In the genomic region with DNA sequence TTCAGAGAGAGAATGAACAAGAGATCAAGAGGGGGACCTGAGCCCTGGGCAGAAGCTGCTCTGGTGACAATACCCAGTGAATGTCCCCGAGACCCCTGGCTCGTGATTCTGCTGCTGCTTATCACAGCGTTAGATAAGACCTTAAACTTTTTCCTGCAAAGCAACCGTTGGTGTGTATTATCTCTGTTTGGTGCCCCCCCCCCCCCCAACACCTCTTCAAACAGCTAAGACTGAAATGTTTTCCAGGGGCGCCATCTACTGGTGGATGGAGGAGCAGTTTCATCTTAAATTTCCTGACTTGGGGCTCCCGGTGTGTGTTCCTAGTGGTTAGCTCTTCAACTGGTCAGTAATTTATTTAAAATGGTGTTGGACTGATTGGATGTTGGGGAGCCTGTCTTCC, we compare ENCODE assay signal across 8 mouse cellular contexts. TPM values are rescaled to one million over a fixed set of nuclear protein-coding genes. Genes with fewer than 3 reads are reported as not detected.
DNase-seq lines count a peak whose midpoint lies in the region; TF ChIP-seq lines count a peak whose summit lies in the region.
"Had no signal": no experiment of that assay in that cellular context is flagged by ENCODE, and none has a peak within 500 bp of the region (broad histone marks: within the 10 kb centered on the region; RNA-seq: fewer than 3 reads in every experiment).

No protein-coding gene starts in this region.

- H3K27ac ChIP-seq in small intestine, adult 2 months (ENCODE audit: insufficient read depth, low read depth, low read length), result no peak overlapping the region
- H3K27ac ChIP-seq: hindbrain, embryonic 15.5 days had no signal

- peaks cover 6% of the 10 kb centered on the region; the same call in 1 of the 2 replicates for H3K4me1 ChIP-seq in lung, adult 2 months (ENCODE audit: control insufficient read depth, insufficient read depth, low read length)
- H3K4me1 ChIP-seq in small intestine, adult 2 months (ENCODE audit: control insufficient read depth, insufficient read depth, insufficient read length, low read length), result peaks cover 9% of the 10 kb centered on the region

- 0 out of 2 replicates have a peak, but pooled peaks have one; percentile 12 for TF ChIP-seq CTCF in lung, adult 2 months (IDR thresholded peaks at IDR 0.05; ENCODE audit: insufficient read depth, low read length)
- peak; percentile 58; the same call in 1 of the 2 replicates for TF ChIP-seq CTCF in small intestine, adult 2 months (IDR thresholded peaks at IDR 0.05; ENCODE audit: extremely low read depth, insufficient read length, insufficient replicate concordance, low read depth, low read length)

- no peaks in the 10 kb centered on the region for H3K27me3 ChIP-seq in small intestine, adult 2 months (ENCODE audit: control insufficient read depth, insufficient read depth, low read length)
- H3K27me3 ChIP-seq: hindbrain, embryonic 15.5 days had no signal

- H3K4me3 ChIP-seq in lung, adult 2 months (replicated peaks; ENCODE audit: extremely low read depth, low read depth, low read length), result no peak overlapping the region
- no peak overlapping the region for H3K4me3 ChIP-seq in small intestine, adult 2 months (ENCODE audit: low read depth, low read length)
- H3K4me3 ChIP-seq: hindbrain, embryonic 15.5 days had no signal

- no peak for TF ChIP-seq POLR2A in lung, adult 2 months (IDR thresholded peaks at IDR 0.05; ENCODE audit: borderline replicate concordance, extremely low read depth, low read depth, low read length)
- no peak for TF ChIP-seq POLR2A in small intestine, adult 2 months (IDR thresholded peaks at IDR 0.05; ENCODE audit: low read depth, low read length)

- WGBS in lung, adult 2 months, result 3% methylated on average over 6 of the region's 6 CpGs
- under 1% methylated on average over 6 of the region's 6 CpGs for WGBS in small intestine, adult 2 months

- peak; percentile 75 for DNase-seq in urinary bladder, postnatal 25 days (ENCODE audit: low spot score)
- DNase-seq in urinary bladder, postnatal 10 days (ENCODE audit: low spot score), result no peak
- DNase-seq in adrenal gland, postnatal 36 days, result peak; percentile 78 to 82
- peak; percentile 52 to 75 for DNase-seq in frontal cortex, postnatal 14 days (ENCODE audit: low spot score in 2 of 2)
- peak; percentile 56 to 86 for DNase-seq in layer of hippocampus, adult 18-20 months (ENCODE audit: low spot score in 2 of 2)
- DNase-seq in lung, adult 2 months, result peak; percentile 65

- no peaks in the 10 kb centered on the region for H3K36me3 ChIP-seq in small intestine, adult 2 months (ENCODE audit: control insufficient read depth, insufficient read depth, low read length)
- H3K36me3 ChIP-seq: hindbrain, embryonic 15.5 days had no signal

RNA-seq across cellular contexts. Expression of a gene that starts 2.2 kb away (rescaled TPM):
- total RNA-seq in adrenal gland, postnatal 36 days (2021), result 10 to 100 TPM; 41.6 to 64.0 TPM
- total RNA-seq in layer of hippocampus, adult 18-20 months (2021), result 10 to 100 TPM; 52.8 to 55.7 TPM
- polyA plus RNA-seq in lung, adult 2 months (2012; rRNA removed), result 11.4 and 12.1 TPM in 2 replicates
- polyA plus RNA-seq in small intestine, adult 2 months (2012; rRNA removed), result 10.9 and 11.5 TPM in 2 replicates

RNA-seq across cellular contexts. Expression of a gene that starts 35.0 kb away (rescaled TPM):
- not detected for total RNA-seq in adrenal gland, postnatal 36 days (2021)
- total RNA-seq in layer of hippocampus, adult 18-20 months (2021), result under 1 TPM; 0.25 to 0.54 TPM
- polyA plus RNA-seq in lung, adult 2 months (2012; rRNA removed), result 0.18 and 0.26 TPM in 2 replicates
- polyA plus RNA-seq in small intestine, adult 2 months (2012; rRNA removed), result 0.11 TPM in 1 of 2 replicates, not detected in the other

RNA-seq across cellular contexts. Expression of a gene that starts 39.9 kb away (rescaled TPM):
- total RNA-seq in adrenal gland, postnatal 36 days (2021), result 10 to 100 TPM; 25.4 to 37.4 TPM
- total RNA-seq in layer of hippocampus, adult 18-20 months (2021), result 10 to 100 TPM; 49.9 to 58.2 TPM
- 55.2 and 57.8 TPM in 2 replicates for polyA plus RNA-seq in lung, adult 2 months (2012; rRNA removed)
- polyA plus RNA-seq in small intestine, adult 2 months (2012; rRNA removed), result 24.7 and 34.3 TPM in 2 replicates
